ENCODE assay signal across 8 mouse cellular contexts in genomic region chr2:39064687-39065399, GRCm38 (mm10). TPM values are rescaled to one million over a fixed set of nuclear protein-coding genes. Genes with fewer than 3 reads are reported as not detected.
A peak's percentile ranks its signal among the peaks of the same experiment; 100 is the strongest.
DNase-seq lines count a peak whose midpoint lies in the region; ATAC-seq and TF ChIP-seq lines count a peak whose summit lies in the region.

No protein-coding gene starts in this region.

- peaks cover 14% of the 10 kb centered on the region for H3K79me2 ChIP-seq in myocyte (ENCODE audit: control insufficient read depth, insufficient read depth)

- no peaks in the 10 kb centered on the region for H3K27me3 ChIP-seq in testis, adult 2 months (ENCODE audit: control insufficient read depth, insufficient read depth, low read length)
- no peaks in the 10 kb centered on the region for H3K27me3 ChIP-seq in intestine, postnatal 0 days (replicated peaks; ENCODE audit: control insufficient read depth, insufficient read depth, low read length)
- no peaks in the 10 kb centered on the region for H3K27me3 ChIP-seq in myocyte (ENCODE audit: control insufficient read depth, insufficient read depth, insufficient read length)

- intact Hi-C loops in gastrocnemius, postnatal 14 days (cut with DNase I; ENCODE audit: low total_unique reads), result no loop called here

- H3ac ChIP-seq in myocyte (ENCODE audit: control insufficient read depth, insufficient read length), result peak overlapping the region; percentile 44

- H3K4me2 ChIP-seq in intestine, postnatal 0 days (replicated peaks; ENCODE audit: low read depth), result peak overlapping the region; percentile 94
- peak overlapping the region; percentile 79 for H3K4me2 ChIP-seq in myocyte (ENCODE audit: low read depth)

- DNase-seq in cerebellum, adult 8-10 months, result no peak
- DNase-seq in testis, postnatal 14 days (ENCODE audit: low spot score), result no peak
- DNase-seq in gastrocnemius, postnatal 14 days, result no peak
- no peak for DNase-seq in ovary, postnatal 10 days (ENCODE audit: low spot score)

- no peaks in the 10 kb centered on the region for H3K9me3 ChIP-seq in intestine, postnatal 0 days (ENCODE audit: control insufficient read depth)

- peaks cover 2% of the 10 kb centered on the region; the same call in 1 of the 2 replicates for H3K4me1 ChIP-seq in testis, adult 2 months (ENCODE audit: control insufficient read depth, insufficient read depth, low read length)
- no peaks in the 10 kb centered on the region for H3K4me1 ChIP-seq in intestine, postnatal 0 days (replicated peaks; ENCODE audit: control insufficient read depth, insufficient read depth, low read length)

- ATAC-seq in cerebellum, adult (ENCODE audit: insufficient number of reproducible peaks, low FRiP score, low TSS enrichment), result peak; percentile 66; the same call in 1 of the 2 replicates
- ATAC-seq in intestine, postnatal 0 days, result peak; percentile 66

- TF ChIP-seq CTCF in testis, adult 2 months (IDR thresholded peaks at IDR 0.05; ENCODE audit: control insufficient read depth, insufficient read depth, insufficient replicate concordance, low read depth, low read length), result no peak
- TF ChIP-seq CTCF in intestine, postnatal 0 days (IDR thresholded peaks at IDR 0.05; ENCODE audit: low read depth), result no peak

- peak overlapping the region; percentile 93 for H3K9ac ChIP-seq in intestine, postnatal 0 days (ENCODE audit: low read depth, low read length)

- H3K4me3 ChIP-seq in testis, adult 2 months (ENCODE audit: control insufficient read depth, low read depth, low read length), result peak overlapping the region; percentile 86
- H3K4me3 ChIP-seq in intestine, postnatal 0 days (ENCODE audit: low read depth, low read length), result peak overlapping the region; percentile 93
- H3K4me3 ChIP-seq in myocyte, result peak overlapping the region; percentile 93

- no peaks in the 10 kb centered on the region for H3K36me3 ChIP-seq in testis, adult 2 months (ENCODE audit: control insufficient read depth, insufficient read depth, low read length)
- peaks cover 10% of the 10 kb centered on the region for H3K36me3 ChIP-seq in intestine, postnatal 0 days (ENCODE audit: control insufficient read depth, insufficient read depth)
- peaks cover 20% of the 10 kb centered on the region for H3K36me3 ChIP-seq in myocyte (ENCODE audit: control insufficient read depth, insufficient read depth)

- WGBS in intestine, postnatal 0 days, result 2% methylated on average over 25 of the region's 25 CpGs

- H3K27ac ChIP-seq in testis, adult 2 months (ENCODE audit: control insufficient read depth, insufficient read depth, low read depth, low read length), result peak overlapping the region; percentile 99
- peak overlapping the region; percentile 95 for H3K27ac ChIP-seq in intestine, postnatal 0 days (ENCODE audit: low read depth, low read length)

- no peak for TF ChIP-seq POLR2A in testis, adult 2 months (IDR thresholded peaks at IDR 0.05; ENCODE audit: control insufficient read depth, low read depth, low read length)
- no peak for TF ChIP-seq POLR2A in myocyte (IDR thresholded peaks at IDR 0.05; ENCODE audit: insufficient read length, low read depth)

TF ChIP-seq in myocyte, 11 proteins besides CTCF, POLR2A, EP300 and RAD21:
- TF ChIP-seq TCF12 (IDR thresholded peaks at IDR 0.05; ENCODE audit: insufficient read depth, poor library complexity, severe bottlenecking), result no peak
- no peak for TF ChIP-seq MAX (IDR thresholded peaks at IDR 0.05; ENCODE audit: low read depth)
- TF ChIP-seq TCF3 (IDR thresholded peaks at IDR 0.05; ENCODE audit: insufficient read length, low read depth), result no peak
- no peak for TF ChIP-seq CEBPB (IDR thresholded peaks at IDR 0.05; ENCODE audit: insufficient read depth, poor library complexity, severe bottlenecking)
- no peak for TF ChIP-seq REST (IDR thresholded peaks at IDR 0.05; ENCODE audit: insufficient read depth, insufficient read length)
- no peak for TF ChIP-seq POLR2AphosphoS2 (IDR thresholded peaks at IDR 0.05; ENCODE audit: insufficient read length, low read depth)
- TF ChIP-seq MYOD1 (IDR thresholded peaks at IDR 0.05; ENCODE audit: control insufficient read depth in 1 of 3, insufficient read length in 2 of 3, low read depth in 2 of 3), result no peak
TF ChIP-seq in myocyte: peak in this region for 0.

RNA-seq across cellular contexts. Expression of gene Golga1, which starts 0.5 kb away (rescaled TPM):
- 13.1 and 13.7 TPM in 2 replicates for polyA plus RNA-seq in testis, adult 2 months (2012; rRNA removed)
- 26.7 and 31.5 TPM in 2 replicates for polyA plus RNA-seq in intestine, postnatal 0 days (2015; fragmentation: Nextera tagmentation; extraction: Ambion mirVana)
- 5.6 TPM for polyA plus RNA-seq in myocyte (2012; fragmentation: generic; extraction: Trizol)
- total RNA-seq in gastrocnemius, postnatal 14 days (2021), result 10 to 100 TPM in 1 of 2 experiments, 1 to 10 TPM in 1; 9.8 to 10.5 TPM

RNA-seq across cellular contexts. Expression of gene Rpl35, which starts 59.4 kb away (rescaled TPM):
- polyA plus RNA-seq in testis, adult 2 months (2012; rRNA removed), result 162 and 205 TPM in 2 replicates
- 585 and 607 TPM in 2 replicates for polyA plus RNA-seq in intestine, postnatal 0 days (2015; fragmentation: Nextera tagmentation; extraction: Ambion mirVana)
- polyA plus RNA-seq in myocyte (2012; fragmentation: generic; extraction: Trizol), result 1,480 TPM
- total RNA-seq in gastrocnemius, postnatal 14 days (2021), result 100 to 1,000 TPM; 326 to 377 TPM

RNA-seq across cellular contexts. Expression of gene Arpc5l, which starts 59.7 kb away (rescaled TPM):
- 74.6 and 75.7 TPM in 2 replicates for polyA plus RNA-seq in testis, adult 2 months (2012; rRNA removed)
- polyA plus RNA-seq in intestine, postnatal 0 days (2015; fragmentation: Nextera tagmentation; extraction: Ambion mirVana), result 68.3 and 73.3 TPM in 2 replicates
- 144 TPM for polyA plus RNA-seq in myocyte (2012; fragmentation: generic; extraction: Trizol)
- total RNA-seq in gastrocnemius, postnatal 14 days (2021), result 10 to 100 TPM; 55.1 to 58.2 TPM
